Mouse (Mus musculus): ENCODE results near the gene Farp2.
"Not testable (repeated sequence)": the region's sequence is repeated elsewhere in the genome, so short reads cannot be mapped to it uniquely, and the experiment has no call there.

Farp2 gene

GRCm38 (mm10) chr1:93635091-93635579 lies 123.3 kb downstream of the Farp2 start:
- DNase-seq (ENCODE audit: low spot score) = peak; percentile 80

GRCm38 (mm10) chr1:93635580-93636192 lies 123.8 kb downstream of the Farp2 start:
- peak; percentile 100 for DNase-seq (ENCODE audit: low spot score)

- no peak for DNase-seq (ENCODE audit: low spot score)
Measured at GRCm38 (mm10) chr1:93636211-93636897, 124.5 kb downstream of the Farp2 start.

- no peak for DNase-seq (ENCODE audit: low spot score)
Measured at GRCm38 (mm10) chr1:93641978-93642377, 130.1 kb downstream of the Farp2 start.

- DNase-seq (ENCODE audit: low spot score) = no peak
Measured at GRCm38 (mm10) chr1:93642692-93643091, 130.8 kb downstream of the Farp2 start.

- no peak for DNase-seq (ENCODE audit: low spot score)
Measured at GRCm38 (mm10) chr1:93649604-93650172, 137.8 kb downstream of the Farp2 start.

GRCm38 (mm10) chr1:93654275-93654674 lies 142.4 kb downstream of the Farp2 start:
- DNase-seq (ENCODE audit: low spot score) = no peak

- no peak for DNase-seq (ENCODE audit: low spot score)
Measured at GRCm38 (mm10) chr1:93654798-93655197, 142.9 kb downstream of the Farp2 start.

GRCm38 (mm10) chr1:93656325-93657024 lies 144.6 kb downstream of the Farp2 start:
- no peak for DNase-seq (ENCODE audit: low spot score)

GRCm38 (mm10) chr1:93657025-93657360 lies 145.1 kb downstream of the Farp2 start:
- no peak for DNase-seq (ENCODE audit: low spot score)

GRCm38 (mm10) chr1:93658559-93658958 lies 146.7 kb downstream of the Farp2 start, which contains the start of gene Stk25:
TSS of gene Stk25 (minus strand) at chr1:93658659.
- DNase-seq (ENCODE audit: low spot score) = not testable (repeated sequence)

GRCm38 (mm10) chr1:93667760-93668400 lies 156.0 kb downstream of the Farp2 start:
- DNase-seq (ENCODE audit: low spot score) = peak; percentile 63

- peak; percentile 79 for DNase-seq (ENCODE audit: low spot score)
Measured at GRCm38 (mm10) chr1:93668791-93669548, 157.1 kb downstream of the Farp2 start.

GRCm38 (mm10) chr1:93669941-93670340 lies 158.1 kb downstream of the Farp2 start:
- DNase-seq (ENCODE audit: low spot score) = no peak
